In the genomic region with DNA sequence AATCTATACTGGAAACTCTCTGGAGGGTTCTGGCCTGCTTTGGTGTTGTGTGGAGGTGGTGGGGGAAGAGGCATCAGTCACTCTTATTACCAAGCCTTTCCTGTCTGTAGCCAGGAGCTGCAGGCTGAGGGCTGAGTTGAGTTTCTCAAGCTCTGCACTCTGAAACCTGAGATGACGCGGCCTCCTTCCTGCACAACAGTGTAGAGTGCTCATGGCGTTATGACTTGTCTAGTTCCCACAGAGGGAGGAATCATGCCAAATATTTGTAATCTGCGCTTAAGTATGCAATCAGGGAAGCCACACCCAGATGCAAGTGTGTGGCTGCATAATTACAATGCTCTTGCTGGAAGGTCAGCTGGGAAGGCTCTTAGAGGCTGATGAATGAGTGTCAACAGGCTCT, we compare ENCODE assay signal across 11 mouse cellular contexts.
DNase-seq lines count a peak whose midpoint lies in the region; ATAC-seq and TF ChIP-seq lines count a peak whose summit lies in the region.
"Had no signal": no experiment of that assay in that cellular context is flagged by ENCODE, and none has a peak within 500 bp of the region (broad histone marks: within the 10 kb centered on the region; RNA-seq: fewer than 3 reads in every experiment).

No protein-coding gene starts in this region.

- ATAC-seq in megakaryocyte progenitor cell, adult 5-6 weeks (replicated peaks; ENCODE audit: poor library complexity), result peak; percentile 23; the same call in 1 of the 2 replicates
- no peak for ATAC-seq in liver, postnatal 0 days
- ATAC-seq in erythroblast, adult 5-6 weeks (replicated peaks; ENCODE audit: low FRiP score, poor library complexity, severe bottlenecking), result no peak

- intact Hi-C loops in gastrocnemius, postnatal 14 days (cut with DNase I; ENCODE audit: low total_unique reads), result no loop called here

- H3K4me3 ChIP-seq in liver, postnatal 0 days (ENCODE audit: low read depth, low read length), result no peak overlapping the region
- H3K4me3 ChIP-seq: hindbrain, embryonic 15.5 days; megakaryocyte, embryonic 14.5 days had no signal

- no peak overlapping the region for H3K9ac ChIP-seq in liver, postnatal 0 days (replicated peaks)
- H3K9ac ChIP-seq: hindbrain, embryonic 15.5 days had no signal

- WGBS in liver, postnatal 0 days (ENCODE audit: insufficient replicate concordance), result 55% methylated on average over 4 of the region's 4 CpGs

- no peaks in the 10 kb centered on the region for H3K36me3 ChIP-seq in liver, postnatal 0 days (replicated peaks; ENCODE audit: insufficient read depth, low read length)
- H3K36me3 ChIP-seq: hindbrain, embryonic 15.5 days had no signal

- H3K9me3 ChIP-seq in liver, postnatal 0 days (ENCODE audit: low read length), result no peaks in the 10 kb centered on the region
- H3K9me3 ChIP-seq: hindbrain, embryonic 15.5 days; megakaryocyte, embryonic 14.5 days had no signal

- H3K27ac ChIP-seq in liver, postnatal 0 days (ENCODE audit: low read depth), result no peak overlapping the region
- H3K27ac ChIP-seq: hindbrain, embryonic 15.5 days had no signal

- no peak overlapping the region for H3K4me2 ChIP-seq in liver, postnatal 0 days (ENCODE audit: low read depth, low read length)
- H3K4me2 ChIP-seq: hindbrain, embryonic 15.5 days had no signal

- TF ChIP-seq CTCF in liver, postnatal 0 days (IDR thresholded peaks at IDR 0.05; ENCODE audit: low read depth), result no peak

- H3K4me1 ChIP-seq in liver, postnatal 0 days (ENCODE audit: insufficient read depth), result no peaks in the 10 kb centered on the region
- H3K4me1 ChIP-seq: hindbrain, embryonic 15.5 days; megakaryocyte, embryonic 14.5 days had no signal

- no peak for TF ChIP-seq EP300 in liver, postnatal 0 days (IDR thresholded peaks at IDR 0.05; ENCODE audit: low read depth)

- no peaks in the 10 kb centered on the region for H3K27me3 ChIP-seq in liver, postnatal 0 days (ENCODE audit: insufficient read depth, low read length)
- H3K27me3 ChIP-seq: CH12.LX; hindbrain, embryonic 15.5 days; megakaryocyte, embryonic 14.5 days had no signal

- peak; percentile 5 for DNase-seq in gastrocnemius, postnatal 14 days
- DNase-seq in gastrocnemius, adult 8-10 months (ENCODE audit: low spot score in 2 of 2), result no peak
- DNase-seq in heart, adult 9 months (ENCODE audit: low spot score in 2 of 2), result peak; percentile 43 to 64
- peak; percentile 35 for DNase-seq in kidney, postnatal 10 days
- DNase-seq in thymus, postnatal 0 days (ENCODE audit: low spot score), result no peak
- DNase-seq in liver, postnatal 0 days, result no peak

Comparison
In these comparisons a context has a peak if more than half of its experiments do, and no peak if none do; other contexts are left out.
1. DNase-seq: peak in gastrocnemius, postnatal 14 days (single experiment), heart, adult 9 months (2 of 2) and kidney, postnatal 10 days (single experiment); none in gastrocnemius, adult 8-10 months (0 of 2), thymus, postnatal 0 days (single experiment) and liver, postnatal 0 days (single experiment).